Mouse (Mus musculus): ENCODE measurements around the gene Ift140. TPM values are rescaled to one million over a fixed set of nuclear protein-coding genes. Genes with fewer than 3 reads are reported as not detected.

Ift140 gene
- polyA plus RNA-seq, 1 experiment from 2014 or later = 78.9 TPM

DNA sequence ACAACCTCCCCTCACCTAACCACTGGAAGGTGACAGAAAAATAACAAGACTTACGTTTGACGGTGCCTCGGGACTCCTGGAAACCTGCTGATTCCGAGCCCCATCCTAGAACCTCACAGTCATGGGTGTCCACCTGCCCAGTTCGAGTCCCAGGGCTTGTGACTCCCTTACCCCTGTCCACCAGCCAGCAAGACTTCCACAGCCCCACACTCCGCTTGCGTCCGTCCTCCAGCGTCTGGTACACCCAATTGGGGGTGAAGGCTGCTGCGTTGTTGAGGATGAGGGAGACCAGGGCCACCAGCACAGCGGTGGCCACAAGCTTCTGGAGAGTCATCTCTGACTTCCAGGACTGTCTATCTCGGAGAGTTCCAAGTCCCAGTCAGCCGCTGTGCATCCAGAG lies 64.3 kb downstream of the Ift140 start:
- Histone ChIP-seq H3K4me1 (peaks cover 43% of the 10 kb centered on the region), H3K9me3 (replicated peaks) (no peaks in the 10 kb centered on the region), H3K27me3 (replicated peaks) (no peaks in the 10 kb centered on the region; the same call in 1 of the 2 replicates), H3K4me3 (peak overlapping the region; percentile 29), H3K27ac (peak overlapping the region; percentile 99; the same call in 1 of the 2 replicates), H3K36me3 (no peaks in the 10 kb centered on the region; the same call in 1 of the 2 replicates), H3K4me2 (peak overlapping the region; percentile 24), H3K9ac (no peak overlapping the region)
- no peak for ATAC-seq
- 83% methylated on average over 13 of the region's 13 CpGs for WGBS (ENCODE audit: insufficient replicate concordance)

DNA sequence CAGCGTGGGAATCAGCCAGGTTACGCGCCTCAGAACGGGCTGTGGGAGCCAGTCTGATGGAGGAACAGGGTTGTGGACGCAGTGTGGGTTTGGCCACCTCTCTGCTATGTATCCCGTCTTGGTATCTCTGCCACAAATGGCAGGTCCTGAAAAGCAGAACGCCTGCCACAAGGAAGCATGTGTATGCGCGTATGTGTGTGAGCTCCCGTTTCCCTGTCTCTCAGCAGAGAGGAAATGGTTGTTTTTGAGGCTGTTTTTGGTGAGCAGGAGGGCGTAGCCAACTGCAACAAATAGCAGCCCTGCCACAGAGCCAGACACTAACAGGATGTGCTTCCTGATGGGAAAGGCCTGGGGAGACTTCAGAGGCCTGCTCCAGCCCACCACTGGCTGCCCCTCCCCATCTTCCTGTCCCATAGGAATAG lies 65.1 kb downstream of the Ift140 start:
- Histone ChIP-seq H3K4me1 (peaks cover 51% of the 10 kb centered on the region), H3K9me3 (replicated peaks) (no peaks in the 10 kb centered on the region), H3K4me3 (peak overlapping the region; percentile 29), H3K27ac (peak overlapping the region; percentile 99), H3K9ac (no peak overlapping the region), H3K36me3 (no peaks in the 10 kb centered on the region; the same call in 1 of the 2 replicates), H3K27me3 (replicated peaks) (no peaks in the 10 kb centered on the region; the same call in 1 of the 2 replicates), H3K4me2 (peak overlapping the region; percentile 24)
- WGBS (ENCODE audit: insufficient replicate concordance) = 50% methylated on average over 11 of the region's 11 CpGs
- no peak for ATAC-seq

DNA sequence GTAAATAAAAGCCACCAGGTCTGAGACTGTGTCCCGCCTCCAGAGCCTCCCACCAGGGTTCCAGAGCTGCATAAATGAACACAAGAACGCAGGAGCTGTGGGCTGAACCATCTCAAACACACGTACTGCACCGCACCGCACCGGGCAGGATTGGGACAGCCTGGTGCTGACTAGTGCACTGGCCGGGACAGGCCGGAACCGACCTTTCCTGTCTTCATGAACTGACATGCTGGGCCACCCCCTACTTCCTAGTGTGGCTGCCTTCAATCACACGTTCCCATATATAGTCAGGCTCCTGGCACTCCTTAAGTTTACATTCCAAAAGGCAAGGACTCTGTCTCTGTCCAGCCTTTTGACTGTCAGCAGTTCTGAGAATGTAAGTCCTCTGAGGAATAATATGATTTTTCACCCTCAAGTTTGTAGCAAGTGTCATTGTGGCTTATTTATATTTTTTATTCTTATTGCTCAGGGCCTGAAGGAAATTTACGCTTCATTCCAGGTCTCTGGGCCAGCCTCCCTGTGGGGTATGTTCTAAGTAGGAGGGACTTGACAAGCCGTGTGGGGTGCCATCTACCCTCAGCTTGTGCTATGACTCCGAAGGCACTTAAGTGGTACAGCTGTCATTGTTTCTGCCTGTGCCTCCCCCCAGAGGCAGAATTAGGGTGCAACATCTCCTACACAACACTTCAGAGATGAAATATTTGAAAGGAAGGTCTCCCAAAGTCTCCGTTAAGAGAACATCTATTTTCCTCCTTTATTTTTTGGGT lies 66.4 kb downstream of the Ift140 start:
- Histone ChIP-seq H3K4me1 (peaks cover 64% of the 10 kb centered on the region), H3K4me2 (no peak overlapping the region), H3K4me3 (no peak overlapping the region), H3K36me3 (no peaks in the 10 kb centered on the region; the same call in 1 of the 2 replicates), H3K27ac (peak overlapping the region; percentile 99), H3K27me3 (replicated peaks) (no peaks in the 10 kb centered on the region; the same call in 1 of the 2 replicates), H3K9ac (no peak overlapping the region), H3K9me3 (replicated peaks) (no peaks in the 10 kb centered on the region)
- WGBS (ENCODE audit: insufficient replicate concordance) = 43% methylated on average over 14 of the region's 14 CpGs
- 0 out of 2 replicates have a peak, but pooled peaks have one; percentile 30 for ATAC-seq

DNA sequence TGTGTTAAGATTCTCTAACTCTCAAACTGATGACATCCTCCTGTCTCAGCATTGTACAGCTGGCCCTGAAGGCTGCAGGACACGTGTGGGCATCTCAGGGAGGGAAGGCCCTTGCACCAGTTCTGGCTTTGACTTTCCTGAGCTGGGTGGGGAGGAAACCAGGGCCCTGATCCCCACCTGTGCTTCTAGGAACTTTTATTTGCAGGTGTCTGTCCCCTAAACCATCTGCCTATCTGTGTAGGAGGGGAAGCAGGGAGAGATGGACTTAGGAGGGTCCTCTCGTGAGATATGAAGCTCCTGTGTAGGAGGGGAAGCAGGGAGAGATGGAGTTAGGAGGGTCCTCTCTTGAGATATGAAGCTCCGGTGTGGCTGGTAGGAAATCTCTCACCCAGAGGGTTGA lies 67.0 kb downstream of the Ift140 start:
- Histone ChIP-seq H3K9me3 (replicated peaks) (no peaks in the 10 kb centered on the region), H3K4me3 (no peak overlapping the region), H3K36me3 (peaks cover 1% of the 10 kb centered on the region; the same call in 1 of the 2 replicates), H3K27ac (peak overlapping the region; percentile 99), H3K4me1 (peaks cover 67% of the 10 kb centered on the region), H3K27me3 (replicated peaks) (no peaks in the 10 kb centered on the region; the same call in 1 of the 2 replicates), H3K9ac (no peak overlapping the region), H3K4me2 (no peak overlapping the region)
- ATAC-seq = no peak
- 60% methylated on average over 3 of the region's 3 CpGs for WGBS (ENCODE audit: insufficient replicate concordance)

DNA sequence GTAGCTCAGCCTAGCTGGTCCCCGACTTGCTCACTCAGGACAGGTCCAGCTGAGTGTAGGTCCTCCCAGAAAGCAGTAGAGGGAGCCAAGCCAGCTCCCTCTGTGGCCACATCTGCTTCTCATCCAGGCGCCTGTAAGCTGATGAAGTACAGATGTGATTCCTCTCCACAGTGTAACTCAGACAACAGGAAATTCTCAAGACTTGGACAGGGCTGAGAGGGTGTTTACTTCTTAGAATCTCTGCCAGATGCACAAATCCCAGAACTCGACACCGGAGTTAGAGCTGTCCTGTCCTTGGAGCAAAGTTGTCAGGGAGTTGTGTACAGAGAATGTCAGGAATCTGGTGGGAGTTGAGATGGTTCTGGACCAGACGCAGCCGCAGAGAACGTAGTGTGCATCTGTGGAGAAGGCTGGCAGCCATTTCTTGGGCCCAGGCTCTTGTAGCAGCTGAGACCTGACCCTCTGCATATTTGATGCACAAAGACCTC lies 67.6 kb downstream of the Ift140 start, which contains the start of gene Tmem204:
TSS of gene Tmem204 (minus strand) at position 148 of the 488 bp plus-strand sequence.
- Histone ChIP-seq H3K9ac (no peak within 1 kb of the TSS; the same call in 1 of the 2 replicates), H3K4me2 (no peak within 1 kb of the TSS), H3K4me3 (no peak within 1 kb of the TSS), H3K36me3 (peaks cover 2% of the 10 kb centered on the region; the same call in 1 of the 2 replicates), H3K9me3 (replicated peaks) (no peaks in the 10 kb centered on the region), H3K27ac (peak within 1 kb of the TSS; percentile 99), H3K27me3 (replicated peaks) (no peaks in the 10 kb centered on the region; the same call in 1 of the 2 replicates), H3K4me1 (peaks cover 70% of the 10 kb centered on the region)
- peak; percentile 33 for ATAC-seq
- WGBS (ENCODE audit: insufficient replicate concordance) = 72% methylated on average over 7 of the region's 7 CpGs

DNA sequence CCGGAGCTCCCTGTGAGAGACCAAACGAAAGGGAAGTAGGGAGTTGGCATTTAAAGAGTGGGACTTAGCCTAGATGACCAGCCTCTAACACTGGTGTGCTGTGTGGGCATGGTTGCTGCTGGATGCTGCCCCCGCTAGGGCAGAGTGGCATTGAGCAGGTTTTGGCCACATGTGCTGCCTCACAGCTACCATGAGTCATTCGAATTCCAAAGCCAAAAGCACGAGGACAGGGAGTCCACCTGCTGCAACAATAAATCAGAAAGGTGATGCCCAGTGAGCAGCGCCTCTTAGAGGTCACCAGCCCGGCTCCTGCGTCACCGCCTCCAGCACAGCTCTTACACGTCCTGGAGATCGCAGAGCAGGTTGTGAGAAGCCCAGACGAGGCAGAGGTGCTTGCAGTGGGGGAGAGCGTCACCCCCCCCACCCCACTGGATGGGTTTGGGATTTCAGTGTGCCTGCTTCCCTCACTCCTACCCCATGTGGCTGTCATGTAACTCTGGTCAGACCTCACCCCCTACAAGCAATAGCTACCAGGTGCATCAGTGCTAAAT lies 69.0 kb downstream of the Ift140 start:
- H3K36me3 ChIP-seq = peaks cover 2% of the 10 kb centered on the region
- H3K4me2 ChIP-seq = no peak overlapping the region
- no peak for ATAC-seq
- no peaks in the 10 kb centered on the region for H3K9me3 ChIP-seq (replicated peaks)
- no peak overlapping the region for H3K4me3 ChIP-seq
- H3K4me1 ChIP-seq = peaks cover 81% of the 10 kb centered on the region
- peak overlapping the region; percentile 99 for H3K27ac ChIP-seq
- WGBS (ENCODE audit: insufficient replicate concordance) = 75% methylated on average over 13 of the region's 13 CpGs
- H3K9ac ChIP-seq = peak overlapping the region; percentile 4; the same call in 1 of the 2 replicates
- no peaks in the 10 kb centered on the region; the same call in 1 of the 2 replicates for H3K27me3 ChIP-seq (replicated peaks)

DNA sequence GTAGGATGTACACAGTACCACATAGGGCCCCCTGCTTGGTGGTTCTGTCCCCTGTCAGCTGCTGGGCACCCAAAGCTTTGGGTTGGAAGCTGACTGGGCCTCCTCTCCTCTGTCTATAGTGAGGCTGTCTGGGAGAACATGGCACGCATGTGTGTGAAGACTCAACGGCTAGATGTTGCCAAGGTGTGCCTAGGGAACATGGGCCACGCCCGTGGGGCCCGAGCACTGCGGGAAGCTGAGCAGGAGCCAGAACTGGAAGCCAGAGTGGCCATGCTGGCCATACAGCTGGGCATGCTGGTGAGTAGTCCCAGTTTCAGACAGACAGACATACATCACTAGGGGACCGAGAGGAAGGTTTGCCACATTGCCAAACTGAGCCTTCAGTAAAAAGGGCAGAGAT lies 70.8 kb downstream of the Ift140 start:
- peaks cover 89% of the 10 kb centered on the region for H3K4me1 ChIP-seq
- peak overlapping the region; percentile 87 for H3K9ac ChIP-seq
- H3K4me2 ChIP-seq = peak overlapping the region; percentile 82
- peak; percentile 43 for ATAC-seq
- H3K9me3 ChIP-seq (replicated peaks) = no peaks in the 10 kb centered on the region
- 0 out of 2 replicates have a peak overlapping the region, but pooled peaks have one; percentile 18 for H3K4me3 ChIP-seq
- 52% methylated on average over 7 of the region's 7 CpGs for WGBS (ENCODE audit: insufficient replicate concordance)
- H3K27ac ChIP-seq = peak overlapping the region; percentile 99
- no peaks in the 10 kb centered on the region for H3K27me3 ChIP-seq (replicated peaks)
- peaks cover 16% of the 10 kb centered on the region for H3K36me3 ChIP-seq

DNA sequence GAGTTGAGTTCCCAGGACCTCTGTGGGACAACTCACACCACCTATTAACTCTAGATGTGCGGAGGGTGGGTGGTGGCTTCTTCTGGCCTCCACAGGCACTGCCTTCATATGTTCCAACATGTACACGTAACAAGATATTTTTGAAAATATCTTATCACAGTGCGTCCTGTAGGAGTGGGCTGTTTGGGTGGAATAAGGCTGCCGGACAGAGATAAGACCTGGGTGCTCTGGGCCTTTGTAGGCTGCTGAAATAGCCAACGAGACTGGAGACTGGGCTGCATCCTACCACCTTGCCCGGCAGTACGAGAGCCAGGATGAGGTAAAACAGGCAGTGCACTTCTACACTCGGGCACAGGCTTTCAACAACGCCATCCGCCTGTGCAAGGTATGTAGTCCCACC lies 73.3 kb downstream of the Ift140 start:
- 22% methylated on average over 10 of the region's 10 CpGs for WGBS (ENCODE audit: insufficient replicate concordance)
- Histone ChIP-seq H3K4me3 (peak overlapping the region; percentile 67), H3K4me1 (peaks cover 87% of the 10 kb centered on the region), H3K9ac (peak overlapping the region; percentile 87), H3K36me3 (peaks cover 40% of the 10 kb centered on the region), H3K27ac (peak overlapping the region; percentile 99), H3K27me3 (replicated peaks) (no peaks in the 10 kb centered on the region), H3K4me2 (peak overlapping the region; percentile 82), H3K9me3 (replicated peaks) (no peaks in the 10 kb centered on the region)
- ATAC-seq = peak; percentile 92

DNA sequence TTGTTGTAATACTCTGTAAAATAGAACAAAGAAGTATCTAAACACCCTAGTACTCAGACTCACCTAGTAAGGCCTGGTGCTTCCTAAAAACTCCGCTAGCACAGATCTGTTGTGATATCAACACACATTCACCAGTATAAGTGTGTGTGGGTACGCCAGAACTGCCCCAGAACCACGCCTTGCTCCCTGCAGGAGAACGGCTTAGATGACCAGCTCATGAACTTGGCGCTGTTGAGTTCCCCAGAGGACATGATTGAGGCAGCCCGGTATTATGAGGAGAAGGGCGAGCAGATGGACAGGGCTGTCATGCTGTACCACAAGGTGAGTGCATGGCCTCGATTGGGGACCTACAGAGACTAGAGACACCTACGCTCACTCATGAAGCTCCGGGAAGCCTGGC lies 74.6 kb downstream of the Ift140 start:
- H3K4me1 ChIP-seq = peaks cover 80% of the 10 kb centered on the region
- peak overlapping the region; percentile 82 for H3K4me2 ChIP-seq
- peak overlapping the region; percentile 99 for H3K27ac ChIP-seq
- H3K27me3 ChIP-seq (replicated peaks) = no peaks in the 10 kb centered on the region
- WGBS (ENCODE audit: insufficient replicate concordance) = 73% methylated on average over 10 of the region's 10 CpGs
- H3K4me3 ChIP-seq = peak overlapping the region; percentile 67
- no peaks in the 10 kb centered on the region for H3K9me3 ChIP-seq (replicated peaks)
- H3K9ac ChIP-seq = peak overlapping the region; percentile 87
- no peak for ATAC-seq
- H3K36me3 ChIP-seq = peaks cover 53% of the 10 kb centered on the region

DNA sequence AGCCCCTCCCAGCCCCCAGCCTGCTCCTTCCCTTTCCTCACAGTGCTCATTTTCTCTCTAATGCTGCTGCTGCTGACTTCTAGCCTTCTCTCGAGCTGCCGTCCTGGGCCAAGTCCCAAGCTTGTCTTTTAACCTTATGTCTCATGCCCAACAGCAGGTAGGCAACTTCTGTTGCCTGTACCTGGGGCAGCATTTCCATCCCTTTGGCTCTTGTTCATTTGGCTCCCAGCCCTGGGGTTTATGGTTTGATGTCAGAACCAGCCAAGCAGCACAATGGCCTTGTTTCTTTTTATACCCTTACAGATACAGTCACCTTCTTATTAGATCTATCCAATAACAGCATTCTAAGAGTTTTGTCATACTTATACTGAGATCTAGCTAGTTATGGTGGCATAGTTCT lies 80.3 kb downstream of the Ift140 start:
- no peak overlapping the region for H3K4me2 ChIP-seq
- 84% methylated on average over 2 of the region's 2 CpGs for WGBS (ENCODE audit: insufficient replicate concordance)
- peaks cover 35% of the 10 kb centered on the region for H3K4me1 ChIP-seq
- peak overlapping the region; percentile 21 for H3K27ac ChIP-seq
- no peak overlapping the region for H3K4me3 ChIP-seq
- peaks cover 99% of the 10 kb centered on the region for H3K36me3 ChIP-seq
- H3K9ac ChIP-seq = peak overlapping the region; percentile 37; the same call in 1 of the 2 replicates
- no peak for ATAC-seq
- no peaks in the 10 kb centered on the region for H3K9me3 ChIP-seq (replicated peaks)
- no peaks in the 10 kb centered on the region for H3K27me3 ChIP-seq (replicated peaks)

DNA sequence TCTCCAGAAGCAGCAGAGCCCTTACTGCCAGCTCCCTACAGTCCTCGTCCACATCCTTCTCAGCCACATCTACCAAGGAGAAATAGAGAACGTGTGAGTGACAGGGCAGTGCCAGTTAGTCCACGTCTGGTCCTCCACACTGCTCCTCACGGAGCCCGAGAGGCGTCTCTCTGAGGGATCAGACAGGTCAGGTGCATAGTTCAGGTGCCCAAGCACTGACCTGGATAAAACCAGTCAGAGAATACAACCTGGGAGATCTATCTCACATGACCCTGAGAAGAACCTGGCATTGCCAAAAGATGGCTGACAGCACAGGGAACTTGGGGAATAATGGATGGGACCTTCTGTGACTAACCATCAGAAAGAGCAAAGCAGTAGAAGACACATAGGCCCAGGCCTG lies 84.2 kb downstream of the Ift140 start:
- Histone ChIP-seq H3K36me3 (peaks cover 99% of the 10 kb centered on the region), H3K4me1 (peaks cover 9% of the 10 kb centered on the region), H3K27ac (peak overlapping the region; percentile 28; the same call in 1 of the 2 replicates), H3K4me2 (no peak overlapping the region), H3K9ac (no peak overlapping the region), H3K27me3 (replicated peaks) (no peaks in the 10 kb centered on the region), H3K9me3 (replicated peaks) (no peaks in the 10 kb centered on the region), H3K4me3 (no peak overlapping the region)
- ATAC-seq = no peak
- 84% methylated on average over 6 of the region's 6 CpGs for WGBS (ENCODE audit: insufficient replicate concordance)

DNA sequence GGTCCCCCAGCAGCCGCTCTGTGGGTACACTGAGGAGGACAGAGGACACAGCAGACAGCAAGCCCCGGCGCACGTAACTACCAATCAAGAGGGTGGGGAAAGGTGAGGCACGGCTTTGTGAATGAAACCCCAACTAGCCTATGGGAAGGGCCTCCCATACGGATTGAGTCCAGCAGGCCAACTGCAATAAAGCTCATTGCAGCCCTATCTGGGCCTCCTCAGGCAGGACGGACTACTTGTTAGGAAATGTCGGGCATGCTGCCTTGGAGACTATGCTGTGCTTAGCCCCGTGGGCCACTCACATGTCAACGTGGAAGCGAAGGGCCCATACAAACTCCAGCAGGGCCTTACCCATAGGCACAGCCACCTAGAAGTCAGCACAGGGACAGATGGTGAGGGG lies 85.5 kb downstream of the Ift140 start:
- H3K4me3 ChIP-seq = no peak overlapping the region
- no peak overlapping the region for H3K4me2 ChIP-seq
- peak overlapping the region; percentile 22; the same call in 1 of the 2 replicates for H3K27ac ChIP-seq
- H3K36me3 ChIP-seq = peaks cover 99% of the 10 kb centered on the region
- no peaks in the 10 kb centered on the region for H3K27me3 ChIP-seq (replicated peaks)
- 91% methylated on average over 11 of the region's 11 CpGs for WGBS (ENCODE audit: insufficient replicate concordance)
- 0 out of 2 replicates have a peak overlapping the region, but pooled peaks have one; percentile 14 for H3K9ac ChIP-seq
- H3K4me1 ChIP-seq = peaks cover 6% of the 10 kb centered on the region; the same call in 1 of the 2 replicates
- ATAC-seq = no peak
- H3K9me3 ChIP-seq (replicated peaks) = no peaks in the 10 kb centered on the region
